ENCODE assay signal across 12 mouse cellular contexts in the genomic region with DNA sequence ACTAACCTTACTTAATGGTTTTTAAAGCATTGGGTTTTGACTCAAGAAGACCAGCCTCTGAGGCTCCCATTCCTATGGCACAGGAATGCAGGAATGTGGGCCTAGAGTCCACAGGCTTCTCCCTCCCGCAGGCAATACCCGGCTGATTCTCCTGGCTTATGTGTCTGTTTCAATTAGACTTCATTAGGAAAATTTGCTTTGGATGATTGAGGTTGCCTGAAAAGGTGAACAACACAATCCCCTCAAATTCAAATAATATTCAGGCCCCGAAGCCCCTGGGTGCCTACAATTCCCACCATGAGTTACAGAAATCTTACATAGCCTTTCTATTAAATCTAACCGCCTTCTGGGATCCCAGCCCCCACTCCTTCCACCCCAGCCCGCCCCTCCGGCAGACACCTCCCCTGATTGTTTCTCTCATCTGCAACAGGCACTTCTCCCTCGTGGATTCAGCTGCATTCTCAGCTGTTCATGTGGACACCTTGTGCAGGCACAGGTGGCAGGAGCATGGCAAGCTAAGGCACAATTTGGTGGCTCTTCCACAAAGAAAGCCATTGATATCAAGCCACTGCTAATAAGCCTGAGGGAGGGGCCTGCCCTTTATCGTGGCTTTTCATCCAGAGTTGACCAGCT. TPM values are rescaled to one million over a fixed set of nuclear protein-coding genes. Genes with fewer than 3 reads are reported as not detected.
DNase-seq lines count a peak whose midpoint lies in the region; ATAC-seq and TF ChIP-seq lines count a peak whose summit lies in the region.
"Had no signal": no experiment of that assay in that cellular context is flagged by ENCODE, and none has a peak within 500 bp of the region (broad histone marks: within the 10 kb centered on the region; RNA-seq: fewer than 3 reads in every experiment).

No protein-coding gene starts in this region.

- peaks cover 21% of the 10 kb centered on the region for H3K36me3 ChIP-seq in kidney, embryonic 14.5 days (ENCODE audit: control insufficient read depth, insufficient read depth, low read length)
- peaks cover 19% of the 10 kb centered on the region for H3K36me3 ChIP-seq in embryonic facial prominence, embryonic 15.5 days
- no peaks in the 10 kb centered on the region for H3K36me3 ChIP-seq in hindbrain, postnatal 0 days (ENCODE audit: insufficient read depth, low read length)
- peaks cover 18% of the 10 kb centered on the region for H3K36me3 ChIP-seq in neural tube, embryonic 12.5 days

- ATAC-seq in kidney, embryonic 14.5 days (ENCODE audit: low FRiP score, low TSS enrichment) = no peak
- ATAC-seq in embryonic facial prominence, embryonic 15.5 days (ENCODE audit: insufficient number of reproducible peaks, low FRiP score, low TSS enrichment, low read depth) = no peak
- ATAC-seq in hindbrain, postnatal 0 days = no peak
- ATAC-seq in neural tube, embryonic 12.5 days (ENCODE audit: low FRiP score, low read depth) = no peak

- DNase-seq in kidney, adult 11 months = no peak
- no peak for DNase-seq in hindbrain, postnatal 0 days (ENCODE audit: low spot score)
- DNase-seq in layer of hippocampus, postnatal 10 days (ENCODE audit: low spot score in 2 of 2) = no peak
- no peak for DNase-seq in T-cell, adult 2 months (ENCODE audit: low spot score)
- DNase-seq in thymus, postnatal 10 days (ENCODE audit: low spot score in 2 of 2) = no peak
- DNase-seq: adrenal gland, postnatal 25 days; cerebellum, postnatal 36 days; lung, postnatal 14 days had no signal

- peak overlapping the region; percentile 58 for H3K4me2 ChIP-seq in kidney, embryonic 14.5 days (replicated peaks; ENCODE audit: low read depth, low read length)
- peak overlapping the region; percentile 41 for H3K4me2 ChIP-seq in embryonic facial prominence, embryonic 15.5 days (replicated peaks)
- peak overlapping the region; percentile 53 for H3K4me2 ChIP-seq in hindbrain, postnatal 0 days (ENCODE audit: low read depth, low read length)
- H3K4me2 ChIP-seq in neural tube, embryonic 12.5 days (replicated peaks) = peak overlapping the region; percentile 66

- no peak for TF ChIP-seq CTCF in hindbrain, postnatal 0 days (IDR thresholded peaks at IDR 0.05; ENCODE audit: low read depth)

- peaks cover 17% of the 10 kb centered on the region; the same call in 1 of the 2 replicates for H3K4me1 ChIP-seq in kidney, embryonic 14.5 days (ENCODE audit: control insufficient read depth, insufficient read depth, low read length)
- peaks cover 35% of the 10 kb centered on the region for H3K4me1 ChIP-seq in embryonic facial prominence, embryonic 15.5 days
- no peaks in the 10 kb centered on the region for H3K4me1 ChIP-seq in hindbrain, postnatal 0 days (ENCODE audit: insufficient read depth, low read length)
- peaks cover 22% of the 10 kb centered on the region for H3K4me1 ChIP-seq in neural tube, embryonic 12.5 days

- H3K9ac ChIP-seq in kidney, embryonic 14.5 days (ENCODE audit: low read depth, low read length) = no peak overlapping the region; the same call in 1 of the 2 replicates
- no peak overlapping the region for H3K9ac ChIP-seq in embryonic facial prominence, embryonic 15.5 days
- H3K9ac ChIP-seq in hindbrain, postnatal 0 days (replicated peaks; ENCODE audit: low read length) = no peak overlapping the region
- H3K9ac ChIP-seq in neural tube, embryonic 12.5 days = peak overlapping the region; percentile 56; the same call in 1 of the 2 replicates

- H3K4me3 ChIP-seq in kidney, embryonic 14.5 days (ENCODE audit: low read length) = peak overlapping the region; percentile 29; the same call in 1 of the 2 replicates
- H3K4me3 ChIP-seq in embryonic facial prominence, embryonic 15.5 days (replicated peaks) = 0 out of 2 replicates have a peak overlapping the region, but pooled peaks have one; percentile 10
- H3K4me3 ChIP-seq in hindbrain, postnatal 0 days (ENCODE audit: low read length) = no peak overlapping the region; the same call in 1 of the 2 replicates
- H3K4me3 ChIP-seq in neural tube, embryonic 12.5 days = peak overlapping the region; percentile 36
- H3K4me3 ChIP-seq: layer of hippocampus, adult 2 months had no signal

- WGBS in kidney, embryonic 14.5 days = 65% methylated on average over 8 of the region's 8 CpGs
- 32% methylated on average over 8 of the region's 8 CpGs for WGBS in embryonic facial prominence, embryonic 15.5 days
- 46% methylated on average over 8 of the region's 8 CpGs for WGBS in hindbrain, postnatal 0 days
- 58% methylated on average over 8 of the region's 8 CpGs for WGBS in neural tube, embryonic 12.5 days

- H3K27ac ChIP-seq in kidney, embryonic 14.5 days (ENCODE audit: low read depth, low read length) = no peak overlapping the region
- 0 out of 2 replicates have a peak overlapping the region, but pooled peaks have one; percentile 22 for H3K27ac ChIP-seq in embryonic facial prominence, embryonic 15.5 days (replicated peaks)
- H3K27ac ChIP-seq in hindbrain, postnatal 0 days = no peak overlapping the region
- no peak overlapping the region for H3K27ac ChIP-seq in neural tube, embryonic 12.5 days
- H3K27ac ChIP-seq: layer of hippocampus, adult 2 months had no signal

- peaks cover 26% of the 10 kb centered on the region for H3K9me3 ChIP-seq in kidney, embryonic 14.5 days (ENCODE audit: control insufficient read depth, low read length)
- peaks cover 8% of the 10 kb centered on the region for H3K9me3 ChIP-seq in embryonic facial prominence, embryonic 15.5 days (replicated peaks)
- no peaks in the 10 kb centered on the region for H3K9me3 ChIP-seq in hindbrain, postnatal 0 days (ENCODE audit: low read length)
- H3K9me3 ChIP-seq in neural tube, embryonic 12.5 days = peaks cover 25% of the 10 kb centered on the region

- H3K27me3 ChIP-seq in kidney, embryonic 14.5 days (ENCODE audit: control insufficient read depth, insufficient read depth, low read length) = peaks cover 13% of the 10 kb centered on the region
- peaks cover 19% of the 10 kb centered on the region for H3K27me3 ChIP-seq in embryonic facial prominence, embryonic 15.5 days
- peaks cover 14% of the 10 kb centered on the region for H3K27me3 ChIP-seq in hindbrain, postnatal 0 days (ENCODE audit: insufficient read depth, low read length)
- H3K27me3 ChIP-seq in neural tube, embryonic 12.5 days (replicated peaks) = peaks cover 19% of the 10 kb centered on the region

RNA-seq across cellular contexts. Expression of gene Gnas, which starts 7.0 kb away (rescaled TPM):
- polyA plus RNA-seq in kidney, embryonic 14.5 days (2014; fragmentation: Nextera tagmentation; extraction: Ambion mirVana) = 1,459 and 1,592 TPM in 2 replicates
- 2,102 and 2,156 TPM in 2 replicates for polyA plus RNA-seq in embryonic facial prominence, embryonic 15.5 days (2015; fragmentation: Nextera tagmentation; extraction: Ambion mirVana)
- total RNA-seq in hindbrain, postnatal 0 days (2014; rRNA removed) = 1,738 and 1,782 TPM in 2 replicates
- 1,873 and 1,902 TPM in 2 replicates for polyA plus RNA-seq in hindbrain, postnatal 0 days (2015; fragmentation: Nextera tagmentation; extraction: Ambion mirVana)
- polyA plus RNA-seq in neural tube, embryonic 12.5 days (2016; fragmentation: Nextera tagmentation; extraction: Ambion mirVana) = 1,608 and 1,653 TPM in 2 replicates
- total RNA-seq in layer of hippocampus, postnatal 10 days (2021) = 1,000 to 10,000 TPM; 1,824 to 1,870 TPM

RNA-seq across cellular contexts. Expression of gene Gm20721, which starts 55.4 kb away (rescaled TPM):
- polyA plus RNA-seq in kidney, embryonic 14.5 days (2014; fragmentation: Nextera tagmentation; extraction: Ambion mirVana) = 10.1 and 15.0 TPM in 2 replicates
- 26.0 and 38.6 TPM in 2 replicates for polyA plus RNA-seq in embryonic facial prominence, embryonic 15.5 days (2015; fragmentation: Nextera tagmentation; extraction: Ambion mirVana)
- not detected in 2 replicates for total RNA-seq in hindbrain, postnatal 0 days (2014; rRNA removed)
- polyA plus RNA-seq in hindbrain, postnatal 0 days (2015; fragmentation: Nextera tagmentation; extraction: Ambion mirVana) = 13.4 and 19.4 TPM in 2 replicates
- polyA plus RNA-seq in neural tube, embryonic 12.5 days (2016; fragmentation: Nextera tagmentation; extraction: Ambion mirVana) = 11.6 and 20.7 TPM in 2 replicates
- total RNA-seq in layer of hippocampus, postnatal 10 days (2021) = 1 to 10 TPM; 1.3 to 1.9 TPM
